Mouse (Mus musculus) heart, adult 2 months (tissue): Measurements from ENCODE around the gene Gm2075. TPM values are rescaled to one million over a fixed set of nuclear protein-coding genes. Genes with fewer than 3 reads are reported as not detected.

ENCODE experiments used
- polyA plus RNA-seq: library from polyadenylated mRNA; depleted of rRNA; stranded (reverse); fragments of >200 nt; gene quantifications from 2 replicates; pipeline ENCODE4 v1.2.3, GENCODE M21; 2012; rRNA removed
- total RNA-seq, 2 experiments: library from RNA; stranded (reverse); gene quantifications; 2 replicates each; pipeline ENCODE4 v1.2.3; 2021

Gm2075 gene
- total and polyA plus RNA-seq, 3 experiments, result not detected

Other genes with a start within 250 kb of the Gm2075 start
- gene Gm21319, start 236.1 kb upstream of the Gm2075 start, total RNA-seq, result not detected
- gene Gm21319, start 236.1 kb upstream of the Gm2075 start, polyA plus RNA-seq, result not detected in 2 replicates
- gene Gm21936, start 216.3 kb upstream of the Gm2075 start, total RNA-seq, result not detected
- gene Gm21936, start 216.3 kb upstream of the Gm2075 start, polyA plus RNA-seq, result not detected in 2 replicates
- not detected for gene BB287469, start 195.3 kb upstream of the Gm2075 start, total RNA-seq
- not detected in 2 replicates for gene BB287469, start 195.3 kb upstream of the Gm2075 start, polyA plus RNA-seq
- not detected for gene Gm2001, start 169.5 kb upstream of the Gm2075 start, total RNA-seq
- gene Gm2001, start 169.5 kb upstream of the Gm2075 start, polyA plus RNA-seq, result not detected in 2 replicates
- not detected for gene Gm2016, start 137.8 kb upstream of the Gm2075 start, total RNA-seq
- gene Gm2016, start 137.8 kb upstream of the Gm2075 start, polyA plus RNA-seq, result not detected in 2 replicates
- gene Gm2022, start 116.5 kb upstream of the Gm2075 start, total RNA-seq, result not detected
- gene Gm2022, start 116.5 kb upstream of the Gm2075 start, polyA plus RNA-seq, result not detected in 2 replicates
- not detected for gene Gm2035, start 92.0 kb upstream of the Gm2075 start, total RNA-seq
- gene Gm2035, start 92.0 kb upstream of the Gm2075 start, polyA plus RNA-seq, result not detected in 2 replicates
- gene Gm2042, start 57.8 kb upstream of the Gm2075 start, total RNA-seq, result not detected
- gene Gm2042, start 57.8 kb upstream of the Gm2075 start, polyA plus RNA-seq, result not detected in 2 replicates
- not detected for gene Gm6803, start 6.9 kb downstream of the Gm2075 start, total RNA-seq
- gene Gm6803, start 6.9 kb downstream of the Gm2075 start, polyA plus RNA-seq, result not detected in 2 replicates
- gene Gm2056, start 15.2 kb downstream of the Gm2075 start, total RNA-seq, result not detected
- not detected in 2 replicates for gene Gm2056, start 15.2 kb downstream of the Gm2075 start, polyA plus RNA-seq
- not detected for gene Gm16368, start 71.8 kb downstream of the Gm2075 start, total RNA-seq
- not detected in 2 replicates for gene Gm16368, start 71.8 kb downstream of the Gm2075 start, polyA plus RNA-seq
- not detected for gene Gm10436, start 170.3 kb downstream of the Gm2075 start, total RNA-seq
- gene Gm10436, start 170.3 kb downstream of the Gm2075 start, polyA plus RNA-seq, result not detected in 2 replicates
- not detected for gene Gm8332, start 238.3 kb downstream of the Gm2075 start, total RNA-seq
- not detected in 2 replicates for gene Gm8332, start 238.3 kb downstream of the Gm2075 start, polyA plus RNA-seq